Mouse (Mus musculus) splenic B cell, adult 2 months (primary cell): ENCODE data around the gene Sppl3.

Experiments
- DNase-seq: peaks from one replicate; pipeline ENCODE4 v3.0.0-alpha.2; 2011; ENCODE audit warnings: low read depth, low spot score
- H3K27me3 ChIP-seq: 2 replicates; pipeline ENCODE4 v1.6.1; 2012; ENCODE audit warnings: mild to moderate bottlenecking, low read length, moderate library complexity, mixed read lengths; ENCODE audit not compliant: control insufficient read depth, poor library complexity, insufficient read depth, severe bottlenecking
- H3K36me3 ChIP-seq: 2 replicates; pipeline ENCODE4 v1.6.1; 2012; ENCODE audit warnings: mild to moderate bottlenecking, low read length, moderate library complexity, mixed read lengths; ENCODE audit not compliant: control insufficient read depth, poor library complexity, insufficient read depth, severe bottlenecking

Gene Sppl3

DNA sequence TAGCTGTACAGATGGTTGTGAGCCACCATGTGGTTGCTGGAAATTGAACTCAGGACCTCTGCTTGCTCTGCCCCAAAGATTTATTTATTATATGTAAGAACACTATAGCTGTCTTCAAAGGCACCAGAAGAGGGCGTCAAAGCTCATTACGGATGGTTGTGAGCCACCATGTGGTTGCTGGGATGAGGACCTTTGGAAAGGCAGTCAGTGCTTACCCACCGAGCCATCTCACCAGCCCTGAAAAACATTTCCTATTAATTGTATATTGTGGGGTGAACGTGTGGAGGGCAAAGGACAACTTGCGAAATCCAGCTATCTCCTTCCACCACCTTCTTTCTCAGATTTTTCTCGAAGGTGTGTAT, 32.1 kb upstream of the Sppl3 start:
- DNase-seq: peak; percentile 72
- Histone ChIP-seq H3K27me3 (no peaks in the 10 kb centered on the region), H3K36me3 (no peaks in the 10 kb centered on the region)

GRCm38 (mm10) chr5:114979250-114980121, 31.5 kb upstream of the Sppl3 start:
- Histone ChIP-seq H3K36me3 (no peaks in the 10 kb centered on the region), H3K27me3 (no peaks in the 10 kb centered on the region)
- peak; percentile 75 for DNase-seq

GRCm38 (mm10) chr5:114980122-114980748, 30.7 kb upstream of the Sppl3 start:
- no peak for DNase-seq
- H3K36me3 ChIP-seq: no peaks in the 10 kb centered on the region
- no peaks in the 10 kb centered on the region for H3K27me3 ChIP-seq

DNA sequence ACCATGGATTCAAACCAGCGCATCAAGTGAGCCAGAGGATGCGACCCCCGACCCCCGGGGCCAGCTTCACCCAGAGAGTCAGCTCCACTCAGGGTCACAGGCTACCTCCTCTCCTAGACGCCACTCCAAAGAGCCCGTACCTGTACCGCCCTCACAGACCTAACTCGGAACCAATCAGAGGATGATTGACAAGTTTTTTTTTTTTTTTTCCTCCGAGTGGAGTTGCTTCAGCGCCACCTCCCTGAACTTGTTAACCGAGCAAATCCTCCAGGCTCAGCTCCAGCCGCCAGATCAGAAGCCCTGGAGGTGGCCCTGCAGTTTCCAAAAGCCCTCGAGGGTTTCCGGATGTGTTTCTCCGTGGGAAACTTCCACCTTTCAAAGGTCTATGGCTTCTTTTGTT, 28.9 kb upstream of the Sppl3 start:
- DNase-seq: no peak
- H3K36me3 ChIP-seq: no peaks in the 10 kb centered on the region

DNA sequence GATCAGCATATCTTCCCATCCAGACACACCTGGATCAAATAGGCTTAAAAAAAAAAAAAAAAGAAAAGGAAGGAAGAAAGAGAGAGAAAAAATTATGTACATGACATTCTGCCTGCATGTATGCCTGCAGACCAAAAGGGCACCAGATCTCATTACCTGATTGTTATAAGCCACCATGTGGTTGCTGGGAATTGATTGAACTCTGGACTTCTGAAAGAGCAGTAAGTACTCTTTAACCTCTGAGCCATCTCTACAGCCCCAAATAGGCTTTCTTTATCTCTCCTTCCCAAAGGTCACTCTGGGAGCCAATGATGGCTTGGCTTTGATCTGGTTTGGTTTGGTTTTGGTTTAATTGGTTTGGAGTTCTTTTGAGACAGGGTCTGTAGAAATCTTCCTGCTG, 25.9 kb upstream of the Sppl3 start:
- Histone ChIP-seq H3K27me3 (no peaks in the 10 kb centered on the region), H3K36me3 (no peaks in the 10 kb centered on the region)
- DNase-seq: no peak

More for the DNA sequence above, 28.9 kb upstream of the Sppl3 start:
- no peaks in the 10 kb centered on the region for H3K27me3 ChIP-seq

DNA sequence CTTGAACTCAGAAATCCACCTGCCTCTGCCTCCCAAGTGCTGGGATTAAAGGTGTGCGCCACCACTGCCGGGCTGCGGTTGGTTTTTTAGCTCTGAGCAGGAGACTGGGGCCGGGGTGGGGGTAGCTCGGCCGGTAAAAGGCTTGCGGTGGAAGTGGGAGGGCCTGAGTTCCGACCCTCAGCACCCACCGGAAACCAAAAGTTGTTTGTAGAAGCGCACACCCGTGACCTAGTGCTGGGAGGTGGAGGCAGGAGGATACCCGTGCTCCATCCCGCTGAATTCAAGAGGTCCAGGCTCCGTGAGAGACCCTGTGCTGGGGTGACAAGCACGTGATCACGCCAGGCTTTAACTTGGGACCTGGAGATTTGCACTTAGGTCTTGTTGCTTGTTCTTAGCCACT, 14.5 kb upstream of the Sppl3 start:
- DNase-seq: no peak
- H3K27me3 ChIP-seq: no peaks in the 10 kb centered on the region
- no peaks in the 10 kb centered on the region for H3K36me3 ChIP-seq

GRCm38 (mm10) chr5:114997327-114997726, 13.6 kb upstream of the Sppl3 start:
- Histone ChIP-seq H3K36me3 (no peaks in the 10 kb centered on the region), H3K27me3 (no peaks in the 10 kb centered on the region)
- DNase-seq: no peak

DNA sequence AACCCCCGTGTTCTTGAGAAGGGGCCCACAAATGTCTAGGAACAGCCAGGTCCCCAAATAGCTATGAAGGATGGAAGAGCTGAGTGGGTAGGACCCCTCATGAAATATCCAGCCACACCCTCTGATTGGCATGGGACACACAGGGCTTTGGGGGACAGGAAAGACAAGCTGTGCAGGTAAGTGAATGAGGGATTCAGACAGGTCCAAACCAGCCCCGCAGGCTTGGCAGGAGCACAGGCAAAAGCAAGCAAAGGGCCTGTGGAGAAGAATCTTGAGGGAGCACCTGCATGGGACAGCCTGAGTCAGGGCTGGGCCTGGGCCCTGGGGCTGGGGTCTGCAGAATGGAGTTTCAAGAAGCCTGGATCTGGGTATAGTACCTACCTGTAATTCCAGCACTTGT, 10.4 kb upstream of the Sppl3 start:
- H3K36me3 ChIP-seq: no peaks in the 10 kb centered on the region
- no peaks in the 10 kb centered on the region for H3K27me3 ChIP-seq
- DNase-seq: no peak

DNA sequence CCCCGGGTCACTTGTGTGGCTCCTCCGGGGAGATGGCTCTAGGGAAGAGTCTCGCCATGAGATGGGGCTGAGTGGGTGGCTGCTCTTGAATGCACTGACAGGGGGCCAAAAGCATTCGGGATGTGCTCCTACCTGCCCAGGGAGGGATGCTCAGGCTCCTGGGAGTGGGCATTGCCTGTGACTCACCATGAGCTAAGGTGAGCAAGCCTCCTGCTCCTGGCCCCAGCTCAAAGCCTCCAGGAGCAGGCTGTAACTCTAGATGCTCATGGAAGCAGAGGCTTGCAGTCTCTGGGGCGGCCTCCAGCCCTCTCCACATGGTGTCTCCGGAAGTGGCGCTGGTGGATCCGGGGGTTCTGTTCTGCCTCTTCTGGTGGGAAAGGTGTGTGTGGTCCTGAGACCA, 9.5 kb upstream of the Sppl3 start:
- Histone ChIP-seq H3K27me3 (no peaks in the 10 kb centered on the region), H3K36me3 (no peaks in the 10 kb centered on the region)
- DNase-seq: no peak

DNA sequence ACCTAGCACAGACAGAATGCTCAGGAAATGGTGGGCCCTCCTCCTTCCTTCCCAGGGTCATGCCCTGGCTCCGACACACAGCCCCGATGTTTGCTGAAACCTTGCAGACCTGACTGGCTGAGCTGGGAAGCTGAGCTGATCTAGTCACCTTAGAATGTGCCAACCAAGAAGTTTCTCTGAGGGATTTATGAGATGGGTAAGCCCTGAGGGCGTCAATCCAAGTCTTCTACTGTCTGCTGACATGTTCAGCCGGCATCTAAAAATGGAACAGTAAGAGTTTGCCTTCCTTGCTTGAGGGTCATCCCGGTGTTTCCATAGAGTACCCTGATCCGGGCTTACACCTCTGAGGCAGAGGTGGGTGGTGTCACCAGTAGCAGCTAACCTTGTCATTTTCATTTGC, 8.2 kb upstream of the Sppl3 start:
- Histone ChIP-seq H3K36me3 (no peaks in the 10 kb centered on the region), H3K27me3 (no peaks in the 10 kb centered on the region)
- no peak for DNase-seq

- Histone ChIP-seq H3K36me3 (no peaks in the 10 kb centered on the region), H3K27me3 (no peaks in the 10 kb centered on the region)
- no peak for DNase-seq
Observed at GRCm38 (mm10) chr5:115003224-115003873, 7.6 kb upstream of the Sppl3 start.

- Histone ChIP-seq H3K27me3 (no peaks in the 10 kb centered on the region), H3K36me3 (no peaks in the 10 kb centered on the region)
- no peak for DNase-seq
Observed at GRCm38 (mm10) chr5:115007768-115008167, 3.2 kb upstream of the Sppl3 start.

GRCm38 (mm10) chr5:115008307-115008706, 2.6 kb upstream of the Sppl3 start:
- Histone ChIP-seq H3K27me3 (no peaks in the 10 kb centered on the region), H3K36me3 (no peaks in the 10 kb centered on the region)
- DNase-seq: no peak

- no peaks in the 10 kb centered on the region for H3K27me3 ChIP-seq
- no peak for DNase-seq
- H3K36me3 ChIP-seq: no peaks in the 10 kb centered on the region
Observed at GRCm38 (mm10) chr5:115009143-115009542, 1.8 kb upstream of the Sppl3 start.

DNA sequence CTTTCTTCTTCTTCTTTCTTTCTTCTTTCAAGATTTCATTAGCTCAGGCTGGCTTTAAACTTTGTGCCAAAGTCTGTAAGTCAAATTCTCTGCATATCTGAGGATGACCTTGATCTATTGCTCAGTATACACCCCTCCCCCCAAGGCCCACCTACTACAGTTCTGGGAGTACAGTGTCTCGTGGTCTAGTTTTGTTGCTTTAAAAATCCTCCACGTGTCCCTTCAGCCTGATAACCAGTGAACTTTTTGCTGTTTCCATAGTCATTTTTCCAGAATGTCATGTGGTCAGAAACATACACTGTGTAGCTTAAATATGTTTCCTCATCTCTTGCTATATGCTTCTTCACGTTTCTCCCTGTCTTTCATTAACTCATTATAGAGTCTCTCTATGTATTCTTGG, 976 bp upstream of the Sppl3 start:
- DNase-seq: no peak

More for the DNA sequence above, 976 bp upstream of the Sppl3 start:
- Histone ChIP-seq H3K36me3 (0 out of 2 replicates have a peak, but pooled peaks cover 1% of the 10 kb centered on the region), H3K27me3 (no peaks in the 10 kb centered on the region)
